Mouse (Mus musculus) testis, postnatal 14 days (tissue): ENCODE data around the gene Evx2.

Experiments used
- DNase-seq: peaks from one replicate; pipeline ENCODE4 v3.0.0; 2021; ENCODE audit warnings: low spot score

Evx2 gene

GRCm38 (mm10) chr2:74659507-74660005, at the start of gene Evx2:
TSS of gene Evx2 (minus strand) at chr2:74659557.
- DNase-seq = no peak

- no peak for DNase-seq
These were observed 49.3 kb upstream of the Evx2 start for GRCm38 (mm10) chr2:74708676-74709075.

- no peak for DNase-seq
These were observed 48.2 kb upstream of the Evx2 start for GRCm38 (mm10) chr2:74707599-74707998.

- no peak for DNase-seq
These were observed 47.1 kb upstream of the Evx2 start for GRCm38 (mm10) chr2:74706393-74706960.

- DNase-seq = peak; percentile 71
These were observed 46.2 kb upstream of the Evx2 start for GRCm38 (mm10) chr2:74705467-74706089.

GRCm38 (mm10) chr2:74704999-74705466, 45.7 kb upstream of the Evx2 start:
- DNase-seq = peak; percentile 78

GRCm38 (mm10) chr2:74704393-74704998, 45.1 kb upstream of the Evx2 start, which contains the start of gene Hoxd8:
TSS of gene Hoxd8 (plus strand) at chr2:74704615.
- peak; percentile 89 for DNase-seq

GRCm38 (mm10) chr2:74703720-74704392, 44.5 kb upstream of the Evx2 start:
- no peak for DNase-seq

GRCm38 (mm10) chr2:74703317-74703716, 44.0 kb upstream of the Evx2 start:
- DNase-seq = no peak

GRCm38 (mm10) chr2:74702820-74703219, 43.5 kb upstream of the Evx2 start:
- DNase-seq = no peak

GRCm38 (mm10) chr2:74701949-74702819, 42.8 kb upstream of the Evx2 start:
- peak; percentile 70 for DNase-seq

GRCm38 (mm10) chr2:74700546-74701112, 41.3 kb upstream of the Evx2 start:
- no peak for DNase-seq

GRCm38 (mm10) chr2:74699664-74700545, 40.5 kb upstream of the Evx2 start:
- DNase-seq = no peak

- DNase-seq = no peak
These were observed 39.7 kb upstream of the Evx2 start for GRCm38 (mm10) chr2:74699053-74699430.

GRCm38 (mm10) chr2:74698201-74699052, 39.1 kb upstream of the Evx2 start:
- no peak for DNase-seq

- peak; percentile 72 for DNase-seq
These were observed 38.3 kb upstream of the Evx2 start, which contains the start of gene Hoxd9 for GRCm38 (mm10) chr2:74697567-74698121. TSS of gene Hoxd9 (plus strand) at chr2:74697727.

GRCm38 (mm10) chr2:74696442-74697335, 37.3 kb upstream of the Evx2 start:
- DNase-seq = no peak
